Mouse (Mus musculus): Measurements from ENCODE around the gene Sh3bp5. TPM values are rescaled to one million over a fixed set of nuclear protein-coding genes. Genes with fewer than 3 reads are reported as not detected.

Gene Sh3bp5
- polyA plus RNA-seq, 1 experiment from 2014 or later = 155 TPM

- peak; percentile 80 for ATAC-seq
- peaks cover 17% of the 10 kb centered on the region for H3K4me1 ChIP-seq (ENCODE audit: control insufficient read depth, insufficient read depth, low read depth, low read length)
- no peaks in the 10 kb centered on the region for H3K9me3 ChIP-seq (ENCODE audit: control insufficient read depth, low read length)
- H3K36me3 ChIP-seq (ENCODE audit: control insufficient read depth, insufficient read depth, low read length) = no peaks in the 10 kb centered on the region
- no peaks in the 10 kb centered on the region for H3K27me3 ChIP-seq (replicated peaks; ENCODE audit: control insufficient read depth, insufficient read depth, low read length)
- WGBS = 0% methylated on average over 53 of the region's 53 CpGs
- H3K4me3 ChIP-seq (ENCODE audit: low read length) = peak overlapping the region; percentile 76
- peak overlapping the region; percentile 75 for H3K4me2 ChIP-seq (ENCODE audit: low read length)
- H3K9ac ChIP-seq (ENCODE audit: low read depth, low read length) = peak overlapping the region; percentile 85
- peak overlapping the region; percentile 92 for H3K27ac ChIP-seq (ENCODE audit: low read depth, low read length)
These were observed 611 bp downstream of the Sh3bp5 start for GRCm38 (mm10) chr14:31435018-31435915.

DNA sequence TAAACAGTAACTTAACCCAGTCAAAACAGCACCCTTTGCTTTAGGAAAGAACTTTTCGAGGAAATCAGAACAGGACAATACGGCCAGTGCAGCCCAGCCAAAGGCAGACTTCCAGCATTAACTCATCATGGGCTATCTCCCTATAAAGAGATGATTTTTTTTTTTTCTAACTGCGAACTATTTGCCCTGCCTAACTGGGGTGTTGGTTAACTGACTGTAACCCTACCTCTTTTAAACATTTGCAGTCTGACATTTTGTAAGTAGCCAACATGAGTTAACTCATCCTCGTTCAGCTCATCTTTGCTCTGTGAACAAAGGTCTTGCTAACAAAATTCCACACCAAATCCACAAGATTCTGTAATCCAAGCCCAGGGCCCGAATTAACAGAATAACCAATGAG, 1.5 kb downstream of the Sh3bp5 start:
- no peaks in the 10 kb centered on the region for H3K27me3 ChIP-seq (replicated peaks; ENCODE audit: control insufficient read depth, insufficient read depth, low read length)
- H3K4me1 ChIP-seq (ENCODE audit: control insufficient read depth, insufficient read depth, low read depth, low read length) = peaks cover 17% of the 10 kb centered on the region
- H3K27ac ChIP-seq (ENCODE audit: low read depth, low read length) = no peak overlapping the region
- H3K9ac ChIP-seq (ENCODE audit: low read depth, low read length) = no peak overlapping the region
- ATAC-seq = no peak
- H3K9me3 ChIP-seq (ENCODE audit: control insufficient read depth, low read length) = no peaks in the 10 kb centered on the region
- peak overlapping the region; percentile 75 for H3K4me2 ChIP-seq (ENCODE audit: low read length)
- WGBS = 41% methylated on average over 5 of the region's 5 CpGs
- H3K36me3 ChIP-seq (ENCODE audit: control insufficient read depth, insufficient read depth, low read length) = no peaks in the 10 kb centered on the region
- peak overlapping the region; percentile 76 for H3K4me3 ChIP-seq (ENCODE audit: low read length)

- ATAC-seq = no peak
- peaks cover 17% of the 10 kb centered on the region for H3K4me1 ChIP-seq (ENCODE audit: control insufficient read depth, insufficient read depth, low read depth, low read length)
- peak overlapping the region; percentile 16; the same call in 1 of the 2 replicates for H3K27ac ChIP-seq (ENCODE audit: low read depth, low read length)
- no peak overlapping the region; the same call in 1 of the 2 replicates for H3K9ac ChIP-seq (ENCODE audit: low read depth, low read length)
- H3K4me3 ChIP-seq (ENCODE audit: low read length) = peak overlapping the region; percentile 76
- H3K36me3 ChIP-seq (ENCODE audit: control insufficient read depth, insufficient read depth, low read length) = no peaks in the 10 kb centered on the region; the same call in 1 of the 2 replicates
- peak overlapping the region; percentile 75 for H3K4me2 ChIP-seq (ENCODE audit: low read length)
- WGBS = 18% methylated on average over 7 of the region's 7 CpGs
- H3K9me3 ChIP-seq (ENCODE audit: control insufficient read depth, low read length) = no peaks in the 10 kb centered on the region
- no peaks in the 10 kb centered on the region for H3K27me3 ChIP-seq (replicated peaks; ENCODE audit: control insufficient read depth, insufficient read depth, low read length)
These were observed 2.0 kb downstream of the Sh3bp5 start for GRCm38 (mm10) chr14:31433851-31434360.

DNA sequence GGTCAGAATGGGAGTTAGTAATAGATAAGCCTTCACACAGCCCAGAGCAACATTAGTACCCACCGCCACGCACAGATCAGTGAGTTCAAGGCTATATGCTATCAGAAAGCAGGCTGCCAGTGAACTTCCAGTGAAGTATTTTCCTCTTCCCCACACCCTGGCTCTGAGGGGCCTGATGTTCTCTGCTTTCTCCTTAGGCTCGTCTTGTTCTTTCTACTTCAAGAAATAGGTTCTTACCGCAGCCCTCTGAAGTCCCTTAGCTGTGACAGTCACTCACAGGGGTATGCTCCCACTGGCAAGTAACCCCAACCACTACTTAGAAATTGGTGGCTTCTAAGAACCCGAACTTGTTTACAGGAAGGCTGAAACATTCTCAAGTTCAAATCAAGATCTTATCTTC, 2.8 kb downstream of the Sh3bp5 start:
- ATAC-seq = no peak
- Histone ChIP-seq H3K9ac (ENCODE audit: low read depth, low read length) (no peak overlapping the region), H3K4me1 (ENCODE audit: control insufficient read depth, insufficient read depth, low read depth, low read length) (peaks cover 20% of the 10 kb centered on the region), H3K9me3 (ENCODE audit: control insufficient read depth, low read length) (no peaks in the 10 kb centered on the region), H3K27ac (ENCODE audit: low read depth, low read length) (no peak overlapping the region), H3K27me3 (replicated peaks; ENCODE audit: control insufficient read depth, insufficient read depth, low read length) (no peaks in the 10 kb centered on the region), H3K36me3 (ENCODE audit: control insufficient read depth, insufficient read depth, low read length) (peaks cover under 1% of the 10 kb centered on the region; the same call in 1 of the 2 replicates), H3K4me3 (ENCODE audit: low read length) (no peak overlapping the region), H3K4me2 (ENCODE audit: low read length) (peak overlapping the region; percentile 5)
- WGBS = 82% methylated on average over 5 of the region's 5 CpGs

GRCm38 (mm10) chr14:31432424-31432823, 3.5 kb downstream of the Sh3bp5 start:
- ATAC-seq = no peak

GRCm38 (mm10) chr14:31431789-31432330, 4.0 kb downstream of the Sh3bp5 start:
- Histone ChIP-seq H3K27ac (ENCODE audit: low read depth, low read length) (no peak overlapping the region), H3K4me1 (ENCODE audit: control insufficient read depth, insufficient read depth, low read depth, low read length) (peaks cover 20% of the 10 kb centered on the region), H3K9ac (ENCODE audit: low read depth, low read length) (no peak overlapping the region), H3K36me3 (ENCODE audit: control insufficient read depth, insufficient read depth, low read length) (peaks cover 7% of the 10 kb centered on the region; the same call in 1 of the 2 replicates), H3K4me2 (ENCODE audit: low read length) (no peak overlapping the region), H3K9me3 (ENCODE audit: control insufficient read depth, low read length) (no peaks in the 10 kb centered on the region), H3K4me3 (ENCODE audit: low read length) (no peak overlapping the region), H3K27me3 (replicated peaks; ENCODE audit: control insufficient read depth, insufficient read depth, low read length) (no peaks in the 10 kb centered on the region)
- no peak for ATAC-seq
- WGBS = 82% methylated on average over 3 of the region's 3 CpGs

More at GRCm38 (mm10) chr14:31432424-31432823, 3.5 kb downstream of the Sh3bp5 start:
- no peaks in the 10 kb centered on the region for H3K9me3 ChIP-seq (ENCODE audit: control insufficient read depth, low read length)
- no peak overlapping the region for H3K4me3 ChIP-seq (ENCODE audit: low read length)
- peaks cover 4% of the 10 kb centered on the region; the same call in 1 of the 2 replicates for H3K36me3 ChIP-seq (ENCODE audit: control insufficient read depth, insufficient read depth, low read length)
- no peaks in the 10 kb centered on the region for H3K27me3 ChIP-seq (replicated peaks; ENCODE audit: control insufficient read depth, insufficient read depth, low read length)
- H3K4me2 ChIP-seq (ENCODE audit: low read length) = no peak overlapping the region
- H3K4me1 ChIP-seq (ENCODE audit: control insufficient read depth, insufficient read depth, low read depth, low read length) = peaks cover 20% of the 10 kb centered on the region
- H3K9ac ChIP-seq (ENCODE audit: low read depth, low read length) = no peak overlapping the region
- no peak overlapping the region for H3K27ac ChIP-seq (ENCODE audit: low read depth, low read length)
- WGBS = 54% methylated on average over 4 of the region's 4 CpGs

DNA sequence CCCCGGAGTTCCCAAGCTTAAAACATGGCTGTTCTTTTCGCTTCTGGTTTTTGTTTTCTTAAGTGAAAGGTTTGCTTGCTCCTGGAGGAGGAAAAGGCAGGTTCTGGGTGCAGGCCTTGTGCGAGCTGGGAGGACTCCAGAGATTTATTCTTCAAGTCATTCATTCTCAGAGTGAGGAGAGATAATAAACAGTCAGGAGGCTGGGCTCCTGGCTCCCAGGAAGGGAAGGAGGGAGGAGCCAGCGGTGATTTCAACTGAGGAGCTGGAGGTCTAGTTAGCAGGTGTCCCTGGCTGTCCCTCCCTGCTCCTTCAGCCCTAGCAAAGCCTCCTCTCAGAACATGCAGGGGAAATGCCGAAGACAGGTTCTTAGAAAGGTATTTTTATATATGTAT, 6.9 kb downstream of the Sh3bp5 start:
- Histone ChIP-seq H3K27me3 (replicated peaks; ENCODE audit: control insufficient read depth, insufficient read depth, low read length) (no peaks in the 10 kb centered on the region), H3K9me3 (ENCODE audit: control insufficient read depth, low read length) (no peaks in the 10 kb centered on the region; the same call in 1 of the 2 replicates), H3K9ac (ENCODE audit: low read depth, low read length) (no peak overlapping the region), H3K4me1 (ENCODE audit: control insufficient read depth, insufficient read depth, low read depth, low read length) (peaks cover 17% of the 10 kb centered on the region), H3K4me2 (ENCODE audit: low read length) (no peak overlapping the region), H3K4me3 (ENCODE audit: low read length) (no peak overlapping the region), H3K36me3 (ENCODE audit: control insufficient read depth, insufficient read depth, low read length) (peaks cover 11% of the 10 kb centered on the region), H3K27ac (ENCODE audit: low read depth, low read length) (no peak overlapping the region)
- ATAC-seq = no peak
- WGBS = 54% methylated on average over 5 of the region's 5 CpGs

DNA sequence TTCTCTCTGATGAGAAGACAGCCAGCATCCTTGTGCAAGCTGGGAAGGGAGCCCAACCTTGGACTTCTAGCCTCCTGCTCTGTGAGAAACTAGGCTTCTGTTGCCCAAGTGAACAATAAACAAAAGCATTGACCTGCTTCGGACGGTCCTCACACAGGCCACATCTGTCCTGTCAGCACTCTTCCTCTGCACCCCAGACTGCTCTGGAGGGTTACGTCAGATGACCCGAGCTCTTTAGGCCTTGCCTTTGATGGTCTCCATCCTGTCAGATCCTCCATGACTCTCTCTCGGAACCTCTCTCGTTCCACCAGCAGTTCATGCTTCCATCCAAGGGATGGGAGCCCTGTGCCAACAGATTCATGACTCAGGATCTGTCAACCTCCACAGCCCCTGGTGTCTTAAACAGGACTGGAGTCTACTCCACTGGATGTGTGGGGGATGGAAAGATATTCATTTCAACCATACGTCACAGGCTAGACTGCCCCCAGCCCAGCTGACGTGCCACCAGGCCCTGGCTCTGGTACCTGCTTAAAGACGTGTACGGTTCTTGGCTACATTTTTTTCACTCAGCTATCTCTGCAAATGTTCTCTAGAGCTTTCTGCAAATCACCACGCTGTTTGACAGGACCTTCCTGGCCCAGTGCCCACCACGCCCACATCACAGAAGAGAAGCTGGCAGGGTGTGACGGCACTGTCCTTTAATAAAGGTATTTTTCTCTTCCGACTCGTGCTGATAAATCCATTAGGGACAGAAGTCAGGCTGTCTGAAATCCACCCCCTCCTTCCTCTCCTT, 7.5 kb downstream of the Sh3bp5 start:
- H3K27me3 ChIP-seq (replicated peaks; ENCODE audit: control insufficient read depth, insufficient read depth, low read length) = no peaks in the 10 kb centered on the region
- no peak overlapping the region for H3K4me3 ChIP-seq (ENCODE audit: low read length)
- H3K36me3 ChIP-seq (ENCODE audit: control insufficient read depth, insufficient read depth, low read length) = peaks cover 11% of the 10 kb centered on the region
- H3K4me2 ChIP-seq (ENCODE audit: low read length) = no peak overlapping the region
- H3K9ac ChIP-seq (ENCODE audit: low read depth, low read length) = no peak overlapping the region
- peaks cover 15% of the 10 kb centered on the region; the same call in 1 of the 2 replicates for H3K4me1 ChIP-seq (ENCODE audit: control insufficient read depth, insufficient read depth, low read depth, low read length)
- 61% methylated on average over 15 of the region's 15 CpGs for WGBS
- no peaks in the 10 kb centered on the region; the same call in 1 of the 2 replicates for H3K9me3 ChIP-seq (ENCODE audit: control insufficient read depth, low read length)
- H3K27ac ChIP-seq (ENCODE audit: low read depth, low read length) = no peak overlapping the region
- ATAC-seq = no peak
